Mouse (Mus musculus): ENCODE results near the gene Hipk4. TPM values are rescaled to one million over a fixed set of nuclear protein-coding genes. Genes with fewer than 3 reads are reported as not detected.

Gene Hipk4
- polyA plus RNA-seq, 1 experiment = 0.20 TPM

- no peaks in the 10 kb centered on the region for H3K27me3 ChIP-seq (ENCODE audit: control insufficient read depth, insufficient read depth, low read length)
- H3K4me3 ChIP-seq (replicated peaks; ENCODE audit: insufficient read depth, low read depth, low read length) = no peak overlapping the region
- H3K4me1 ChIP-seq (ENCODE audit: control insufficient read depth, insufficient read depth, low read length) = peaks cover 5% of the 10 kb centered on the region
- WGBS = 63% methylated on average over 5 of the region's 5 CpGs
- TF ChIP-seq POLR2A (IDR thresholded peaks at IDR 0.05; ENCODE audit: borderline replicate concordance, insufficient read depth, low read length) = no peak
- TF ChIP-seq CTCF (IDR thresholded peaks at IDR 0.05; ENCODE audit: borderline replicate concordance, insufficient read depth, low read depth, low read length) = no peak
- H3K27ac ChIP-seq (ENCODE audit: insufficient read depth, low read length) = peak overlapping the region; percentile 44; the same call in 1 of the 2 replicates
- DNase-seq = peak; percentile 32 to 54
Measured at GRCm38 (mm10) chr7:27569580-27570224, 46.6 kb downstream of the Hipk4 start.

- DNase-seq = no peak
- WGBS = 97% methylated on average over 4 of the region's 4 CpGs
- Histone ChIP-seq H3K4me1 (ENCODE audit: control insufficient read depth, insufficient read depth, low read length) (peaks cover 5% of the 10 kb centered on the region), H3K27me3 (ENCODE audit: control insufficient read depth, insufficient read depth, low read length) (no peaks in the 10 kb centered on the region), H3K27ac (ENCODE audit: insufficient read depth, low read length) (no peak overlapping the region), H3K4me3 (replicated peaks; ENCODE audit: insufficient read depth, low read depth, low read length) (no peak overlapping the region)
- TF ChIP-seq POLR2A (IDR thresholded peaks at IDR 0.05; ENCODE audit: borderline replicate concordance, insufficient read depth, low read length) (no peak), CTCF (IDR thresholded peaks at IDR 0.05; ENCODE audit: borderline replicate concordance, insufficient read depth, low read depth, low read length) (no peak)
Measured at GRCm38 (mm10) chr7:27572133-27572532, 49.1 kb downstream of the Hipk4 start.

- H3K4me1 ChIP-seq (ENCODE audit: control insufficient read depth, insufficient read depth, low read length) = peaks cover 5% of the 10 kb centered on the region
- H3K27me3 ChIP-seq (ENCODE audit: control insufficient read depth, insufficient read depth, low read length) = no peaks in the 10 kb centered on the region
- H3K4me3 ChIP-seq (replicated peaks; ENCODE audit: insufficient read depth, low read depth, low read length) = no peak overlapping the region
- no peak overlapping the region for H3K27ac ChIP-seq (ENCODE audit: insufficient read depth, low read length)
- TF ChIP-seq POLR2A (IDR thresholded peaks at IDR 0.05; ENCODE audit: borderline replicate concordance, insufficient read depth, low read length) (no peak), CTCF (IDR thresholded peaks at IDR 0.05; ENCODE audit: borderline replicate concordance, insufficient read depth, low read depth, low read length) (no peak)
- no peak for DNase-seq
- WGBS = 93% methylated on average over 14 of the region's 14 CpGs
Measured at GRCm38 (mm10) chr7:27574124-27574880, 51.2 kb downstream of the Hipk4 start.

GRCm38 (mm10) chr7:27576914-27577313 is 53.8 kb downstream of the Hipk4 start:
- no peak overlapping the region for H3K4me3 ChIP-seq (replicated peaks; ENCODE audit: insufficient read depth, low read depth, low read length)
- no peak overlapping the region for H3K27ac ChIP-seq (ENCODE audit: insufficient read depth, low read length)
- DNase-seq = peak; percentile 56 to 60
- no peaks in the 10 kb centered on the region for H3K27me3 ChIP-seq (ENCODE audit: control insufficient read depth, insufficient read depth, low read length)
- H3K4me1 ChIP-seq (ENCODE audit: control insufficient read depth, insufficient read depth, low read length) = no peaks in the 10 kb centered on the region
- 66% methylated on average over 6 of the region's 6 CpGs for WGBS
- TF ChIP-seq POLR2A (IDR thresholded peaks at IDR 0.05; ENCODE audit: borderline replicate concordance, insufficient read depth, low read length) (no peak), CTCF (IDR thresholded peaks at IDR 0.05; ENCODE audit: borderline replicate concordance, insufficient read depth, low read depth, low read length) (peak; percentile 73)

- H3K4me3 ChIP-seq (replicated peaks; ENCODE audit: insufficient read depth, low read depth, low read length) = no peak overlapping the region
- TF ChIP-seq CTCF (IDR thresholded peaks at IDR 0.05; ENCODE audit: borderline replicate concordance, insufficient read depth, low read depth, low read length) (no peak), POLR2A (IDR thresholded peaks at IDR 0.05; ENCODE audit: borderline replicate concordance, insufficient read depth, low read length) (no peak)
- H3K27me3 ChIP-seq (ENCODE audit: control insufficient read depth, insufficient read depth, low read length) = no peaks in the 10 kb centered on the region
- DNase-seq = no peak
- 94% methylated on average over 6 of the region's 6 CpGs for WGBS
- H3K27ac ChIP-seq (ENCODE audit: insufficient read depth, low read length) = no peak overlapping the region
- no peaks in the 10 kb centered on the region for H3K4me1 ChIP-seq (ENCODE audit: control insufficient read depth, insufficient read depth, low read length)
Measured at GRCm38 (mm10) chr7:27577589-27577988, 54.5 kb downstream of the Hipk4 start.

GRCm38 (mm10) chr7:27578465-27578864 is 55.4 kb downstream of the Hipk4 start:
- H3K4me3 ChIP-seq (replicated peaks; ENCODE audit: insufficient read depth, low read depth, low read length) = no peak overlapping the region
- no peak for TF ChIP-seq POLR2A (IDR thresholded peaks at IDR 0.05; ENCODE audit: borderline replicate concordance, insufficient read depth, low read length)
- TF ChIP-seq CTCF (IDR thresholded peaks at IDR 0.05; ENCODE audit: borderline replicate concordance, insufficient read depth, low read depth, low read length) = no peak
- WGBS = 53% methylated on average over 7 of the region's 7 CpGs
- H3K27ac ChIP-seq (ENCODE audit: insufficient read depth, low read length) = no peak overlapping the region
- no peak for DNase-seq
- H3K4me1 ChIP-seq (ENCODE audit: control insufficient read depth, insufficient read depth, low read length) = no peaks in the 10 kb centered on the region
- no peaks in the 10 kb centered on the region for H3K27me3 ChIP-seq (ENCODE audit: control insufficient read depth, insufficient read depth, low read length)

GRCm38 (mm10) chr7:27580380-27581174 is 57.5 kb downstream of the Hipk4 start:
- no peaks in the 10 kb centered on the region for H3K4me1 ChIP-seq (ENCODE audit: control insufficient read depth, insufficient read depth, low read length)
- no peak for TF ChIP-seq POLR2A (IDR thresholded peaks at IDR 0.05; ENCODE audit: borderline replicate concordance, insufficient read depth, low read length)
- no peak for TF ChIP-seq CTCF (IDR thresholded peaks at IDR 0.05; ENCODE audit: borderline replicate concordance, insufficient read depth, low read depth, low read length)
- 86% methylated on average over 14 of the region's 14 CpGs for WGBS
- no peak overlapping the region for H3K4me3 ChIP-seq (replicated peaks; ENCODE audit: insufficient read depth, low read depth, low read length)
- H3K27ac ChIP-seq (ENCODE audit: insufficient read depth, low read length) = no peak overlapping the region
- no peaks in the 10 kb centered on the region for H3K27me3 ChIP-seq (ENCODE audit: control insufficient read depth, insufficient read depth, low read length)
- no peak for DNase-seq

Other genes starting within 250 kb of the Hipk4 start
- gene Ltbp4, start 185.6 kb upstream of the Hipk4 start, polyA plus RNA-seq (2012; rRNA removed) = 26.9 and 28.2 TPM in 2 replicates
- 41.6 and 43.7 TPM in 2 replicates for gene Shkbp1, start 167.2 kb upstream of the Hipk4 start, polyA plus RNA-seq (2012; rRNA removed)
- 0.38 TPM in 1 of 2 replicates, not detected in the other for gene Gm20479, start 165.8 kb upstream of the Hipk4 start, polyA plus RNA-seq (2012; rRNA removed)
- 171 and 177 TPM in 2 replicates for gene Sptbn4, start 75.6 kb upstream of the Hipk4 start, polyA plus RNA-seq (2012; rRNA removed)
- 24.2 and 25.2 TPM in 2 replicates for gene Blvrb, start 75.3 kb upstream of the Hipk4 start, polyA plus RNA-seq (2012; rRNA removed)
- gene Sertad3, start 49.5 kb upstream of the Hipk4 start, polyA plus RNA-seq (2012; rRNA removed) = 8.1 and 8.9 TPM in 2 replicates
- gene Sertad1, start 36.4 kb upstream of the Hipk4 start, polyA plus RNA-seq (2012; rRNA removed) = 17.4 and 17.9 TPM in 2 replicates
- gene Prx, start 23.9 kb upstream of the Hipk4 start, polyA plus RNA-seq (2012; rRNA removed) = 0.34 and 0.43 TPM in 2 replicates
- gene Pld3, start 30.0 kb downstream of the Hipk4 start, polyA plus RNA-seq (2012; rRNA removed) = 220 and 242 TPM in 2 replicates
- gene 2310022A10Rik, start 30.0 kb downstream of the Hipk4 start, polyA plus RNA-seq (2012; rRNA removed) = 45.7 and 46.2 TPM in 2 replicates
- gene Akt2, start 68.3 kb downstream of the Hipk4 start, polyA plus RNA-seq (2012; rRNA removed) = 106 and 119 TPM in 2 replicates
- gene Ttc9b, start 130.6 kb downstream of the Hipk4 start, polyA plus RNA-seq (2012; rRNA removed) = 62.2 and 67.5 TPM in 2 replicates
- gene Map3k10, start 151.3 kb downstream of the Hipk4 start, polyA plus RNA-seq (2012; rRNA removed) = 96.7 and 99.4 TPM in 2 replicates
- 4.3 and 4.6 TPM in 2 replicates for gene Zfp607b, start 166.1 kb downstream of the Hipk4 start, polyA plus RNA-seq (2012; rRNA removed)
- 15.8 and 16.3 TPM in 2 replicates for gene Zfp60, start 208.1 kb downstream of the Hipk4 start, polyA plus RNA-seq (2012; rRNA removed)